Mouse (Mus musculus) MEL (cell line): ENCODE results near the gene Zfp110. TPM values are rescaled to one million over a fixed set of nuclear protein-coding genes. Genes with fewer than 3 reads are reported as not detected.

Experiments used
- E2F4 ChIP-seq: IDR thresholded peaks from 2 replicates; pipeline ENCODE4 v1.6.1; 2011; ENCODE audit warnings: low read depth, low read length, improper control_type of control experiment, borderline replicate concordance
- EP300 ChIP-seq, 2 experiments: IDR thresholded peaks; 2 replicates each; pipeline ENCODE4 v1.6.1; 2011; ENCODE audit warnings: improper control_type of control experiment in 2 of 2, low read length in 2 of 2, low read depth in 1 of 2, mild to moderate bottlenecking in 1 of 2
- ZKSCAN1 ChIP-seq: IDR thresholded peaks from 2 replicates; pipeline ENCODE4 v1.6.1; 2012; ENCODE audit warnings: low read depth, mild to moderate bottlenecking, inconsistent platforms, low read length, improper control_type of control experiment, moderate library complexity
- polyA plus RNA-seq, 2 experiments: library from polyadenylated mRNA; stranded (reverse) in 1 of 2; unstranded in 1 of 2; fragments of >175 nt in 1 of 2; fragments of >200 nt in 1 of 2; gene quantifications; 2 replicates each; pipeline versions ENCODE4 v1.2.1 to v1.2.4; 2012; ENCODE audit warnings: low replicate concordance in 2 of 2, low read depth in 1 of 2; ENCODE audit not compliant: insufficient read length in 2 of 2, insufficient read depth in 1 of 2, missing spikeins in 1 of 2
- total RNA-seq: library from RNA; depleted of rRNA; stranded (reverse); fragments of 300-350 nt; gene quantifications from 2 replicates; pipeline ENCODE4 v1.2.3, GENCODE M21; 2012; rRNA removed

The Zfp110 gene
- total and polyA plus RNA-seq, 3 experiments: 17.0 to 86.6 (median 28.2) TPM

DNA sequence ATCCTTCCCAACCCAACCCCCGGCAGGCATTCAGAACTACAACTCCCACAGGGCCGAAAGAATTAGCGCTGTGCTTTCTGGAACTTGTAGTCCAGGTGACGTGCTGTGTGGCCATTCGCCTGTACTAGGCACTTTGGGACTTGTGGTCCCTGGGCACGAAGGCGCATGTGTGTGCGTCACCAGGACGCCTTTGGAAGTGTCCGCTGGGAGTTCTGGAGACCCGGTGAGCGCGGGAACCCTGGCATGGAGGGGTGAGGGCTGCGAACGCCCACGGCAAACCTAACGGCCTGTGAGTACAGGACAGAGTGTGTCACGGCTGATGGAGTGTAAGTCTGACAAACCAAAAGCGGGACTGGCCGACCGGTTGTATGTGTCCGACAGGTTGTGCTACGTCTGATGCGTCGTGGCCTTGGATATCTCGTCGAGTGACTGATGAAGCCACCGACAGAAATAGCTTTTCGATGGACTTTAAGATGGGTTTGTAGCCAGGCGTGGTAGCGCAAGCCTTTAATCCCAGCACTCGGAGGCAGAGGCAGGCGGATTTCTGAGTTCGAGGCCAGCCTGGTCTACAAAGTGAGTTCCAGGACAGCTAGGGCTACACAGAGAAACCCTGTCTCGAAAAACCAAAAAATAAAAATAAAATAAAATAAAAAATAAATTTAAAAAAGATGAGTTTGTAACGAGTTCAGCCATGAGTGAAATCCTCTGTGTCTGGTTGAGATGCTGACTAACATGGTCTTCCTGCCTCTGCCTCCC, 63.3 kb downstream of the Zfp110 start, which contains the start of gene Zscan22 (continued):
- no peak for TF ChIP-seq ZKSCAN1
- no peak for TF ChIP-seq EP300 (IDR thresholded peaks at IDR 0.05; ENCODE audit: low read depth in 1 of 2, low read length in 2 of 2)
- TF ChIP-seq E2F4: peak; percentile 72; the same call in 1 of the 2 replicates

Other genes starting within 250 kb of the Zfp110 start
- gene Vmn2r53, start 226.0 kb upstream of the Zfp110 start, total RNA-seq: not detected in 2 replicates
- under 1 TPM in 1 of 2 experiments, not detected in 1; 0.01 TPM for gene Vmn2r53, start 226.0 kb upstream of the Zfp110 start, polyA plus RNA-seq
- not detected in 2 replicates for gene Vmn2r54, start 194.4 kb upstream of the Zfp110 start, total RNA-seq
- not detected for gene Vmn2r54, start 194.4 kb upstream of the Zfp110 start, polyA plus RNA-seq
- not detected in 2 replicates for gene Vmn2r55, start 149.8 kb upstream of the Zfp110 start, total RNA-seq
- gene Vmn2r55, start 149.8 kb upstream of the Zfp110 start, polyA plus RNA-seq: not detected
- gene Vmn2r56, start 99.8 kb upstream of the Zfp110 start, total RNA-seq: not detected in 2 replicates
- gene Vmn2r56, start 99.8 kb upstream of the Zfp110 start, polyA plus RNA-seq: not detected
- not detected in 2 replicates for gene Zscan18, start 31.1 kb upstream of the Zfp110 start, total RNA-seq
- gene Zscan18, start 31.1 kb upstream of the Zfp110 start, polyA plus RNA-seq: under 1 TPM in 1 of 2 experiments, not detected in 1; 0.04 TPM
- 2.8 and 3.2 TPM in 2 replicates for gene Zfp329, start 15.9 kb upstream of the Zfp110 start, total RNA-seq
- gene Zfp329, start 15.9 kb upstream of the Zfp110 start, polyA plus RNA-seq: 1 to 10 TPM in 1 of 2 experiments, not detected in 1; 3.4 TPM
- 1.1 TPM in 2 replicates for gene Zfp128, start 46.4 kb downstream of the Zfp110 start, total RNA-seq
- 1 to 10 TPM in 1 of 2 experiments, not detected in 1; 1.5 TPM for gene Zfp128, start 46.4 kb downstream of the Zfp110 start, polyA plus RNA-seq
- gene Zscan22, start 63.1 kb downstream of the Zfp110 start, total RNA-seq: 1.3 and 2.5 TPM in 2 replicates
- 1 to 10 TPM in 1 of 2 experiments, not detected in 1; 7.1 TPM for gene Zscan22, start 63.1 kb downstream of the Zfp110 start, polyA plus RNA-seq
- 3,873 and 4,196 TPM in 2 replicates for gene Rps5, start 87.5 kb downstream of the Zfp110 start, total RNA-seq
- 1,000 to 10,000 TPM in 1 of 2 experiments, 100 to 1,000 TPM in 1; 960 to 2,915 TPM for gene Rps5, start 87.5 kb downstream of the Zfp110 start, polyA plus RNA-seq
- 0.89 and 1.0 TPM in 2 replicates for gene Rnf225, start 92.7 kb downstream of the Zfp110 start, total RNA-seq
- 1 to 10 TPM in 1 of 2 experiments, not detected in 1; 2.3 TPM for gene Rnf225, start 92.7 kb downstream of the Zfp110 start, polyA plus RNA-seq
- gene Zfp324, start 131.1 kb downstream of the Zfp110 start, total RNA-seq: 5.9 and 9.9 TPM in 2 replicates
- gene Zfp324, start 131.1 kb downstream of the Zfp110 start, polyA plus RNA-seq: 1 to 10 TPM in 1 of 2 experiments, not detected in 1; 5.2 TPM
- gene Zfp446, start 143.1 kb downstream of the Zfp110 start, total RNA-seq: 3.4 TPM in 2 replicates
- gene Zfp446, start 143.1 kb downstream of the Zfp110 start, polyA plus RNA-seq: 1 to 10 TPM in 1 of 2 experiments, not detected in 1; 4.9 TPM
- gene Slc27a5, start 163.4 kb downstream of the Zfp110 start, total RNA-seq: not detected in 2 replicates
- gene Slc27a5, start 163.4 kb downstream of the Zfp110 start, polyA plus RNA-seq: under 1 TPM in 1 of 2 experiments, not detected in 1; 0.13 TPM
- gene Trim28, start 164.4 kb downstream of the Zfp110 start, total RNA-seq: 605 and 702 TPM in 2 replicates
- 1,000 to 10,000 TPM in 1 of 2 experiments, 100 to 1,000 TPM in 1; 104 to 1,160 TPM for gene Trim28, start 164.4 kb downstream of the Zfp110 start, polyA plus RNA-seq
- 15.8 and 16.8 TPM in 2 replicates for gene Zbtb45, start 175.3 kb downstream of the Zfp110 start, total RNA-seq
- gene Zbtb45, start 175.3 kb downstream of the Zfp110 start, polyA plus RNA-seq: 10 to 100 TPM in 1 of 2 experiments, not detected in 1; 36.3 TPM
- 94.9 and 100 TPM in 2 replicates for gene Chmp2a, start 200.0 kb downstream of the Zfp110 start, total RNA-seq
- gene Chmp2a, start 200.0 kb downstream of the Zfp110 start, polyA plus RNA-seq: 100 to 1,000 TPM in 1 of 2 experiments, not detected in 1; 180 TPM
- 134 and 148 TPM in 2 replicates for gene Ube2m, start 203.5 kb downstream of the Zfp110 start, total RNA-seq
- gene Ube2m, start 203.5 kb downstream of the Zfp110 start, polyA plus RNA-seq: 100 to 1,000 TPM in 1 of 2 experiments, not detected in 1; 336 TPM
- 0.77 and 0.85 TPM in 2 replicates for gene Mzf1, start 220.0 kb downstream of the Zfp110 start, total RNA-seq
- 1 to 10 TPM in 1 of 2 experiments, not detected in 1; 2.4 TPM for gene Mzf1, start 220.0 kb downstream of the Zfp110 start, polyA plus RNA-seq